Mouse (Mus musculus) spleen, postnatal 4 days (tissue): ENCODE measurements around the gene Bcl2l13.
A peak's percentile ranks its signal among the peaks of the same experiment; 100 is the strongest.
"Not testable (repeated sequence)": the region's sequence is repeated elsewhere in the genome, so short reads cannot be mapped to it uniquely, and the experiment has no call there.

Experiments used
- DNase-seq, 2 experiments: peaks; one replicate each; pipeline ENCODE4 v3.0.0; 2022; ENCODE audit warnings: low spot score in 2 of 2

The Bcl2l13 gene

DNA sequence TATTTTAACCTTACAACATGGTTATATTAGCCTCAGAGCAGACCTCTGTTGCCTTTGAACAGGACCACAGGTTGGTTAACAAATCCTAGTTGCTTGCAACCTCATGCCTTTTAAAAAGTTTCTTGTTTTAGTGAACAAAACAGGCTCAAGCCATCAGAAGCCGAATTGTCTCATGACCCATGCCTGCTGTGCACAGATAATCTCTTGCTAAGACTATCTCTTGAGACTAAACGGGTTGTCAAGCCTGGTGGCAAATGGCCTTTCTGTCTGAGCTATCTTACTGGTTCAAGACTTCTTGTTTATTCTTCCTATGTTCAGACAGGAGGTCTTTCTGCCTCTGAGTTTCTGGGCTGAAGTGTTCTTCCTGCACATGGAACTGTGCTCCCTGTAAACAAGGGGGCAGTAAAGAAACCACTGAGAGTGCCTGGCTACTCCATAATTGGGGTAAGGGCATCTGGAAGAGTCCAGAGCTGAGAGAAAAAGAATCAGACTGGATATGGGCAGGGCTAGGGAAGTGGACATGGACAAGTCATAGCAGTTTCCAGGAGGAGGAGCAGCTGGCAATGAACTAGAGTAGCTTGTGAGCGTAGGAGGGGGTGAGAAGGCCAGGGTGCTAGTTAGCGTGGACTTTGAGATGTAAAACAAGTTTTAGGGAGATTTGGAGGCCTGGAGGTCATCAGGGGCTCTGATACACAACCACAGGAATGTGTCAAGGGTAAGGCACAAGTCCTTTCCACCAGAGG lies 5.0 kb upstream of the Bcl2l13 start:
- DNase-seq: peak in 1 of 2 experiments; percentile 30

- DNase-seq: peak in 1 of 2 experiments; percentile 31
Observed at GRCm38 (mm10) chr6:120832097-120832496, 3.9 kb upstream of the Bcl2l13 start.

DNA sequence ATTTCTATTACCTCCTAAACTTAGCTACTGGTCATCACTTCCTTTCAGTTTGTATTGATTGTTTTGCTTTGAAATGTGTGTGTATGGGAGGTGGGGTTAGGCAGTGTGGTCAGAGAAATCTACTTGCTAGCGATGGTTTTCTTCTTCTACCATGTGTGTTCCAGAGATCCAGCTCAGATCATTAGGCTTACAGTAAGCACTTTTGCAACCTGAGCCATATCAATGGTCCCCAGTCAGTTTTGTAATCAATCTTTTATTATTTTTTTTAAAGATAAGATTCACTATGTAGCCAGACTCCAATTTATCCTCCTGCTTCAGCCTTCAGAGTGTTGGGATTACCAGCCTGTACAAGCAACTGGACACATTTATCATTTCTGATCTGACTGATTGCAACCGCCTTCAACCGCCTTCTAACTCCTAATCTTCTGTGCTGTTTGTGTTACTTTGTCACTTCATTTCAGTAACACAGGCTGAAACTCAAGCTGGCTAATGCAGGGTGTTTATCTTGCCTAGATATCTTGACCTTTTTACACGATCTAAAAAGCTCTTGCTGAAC lies 1.2 kb upstream of the Bcl2l13 start:
- no peak for DNase-seq

DNA sequence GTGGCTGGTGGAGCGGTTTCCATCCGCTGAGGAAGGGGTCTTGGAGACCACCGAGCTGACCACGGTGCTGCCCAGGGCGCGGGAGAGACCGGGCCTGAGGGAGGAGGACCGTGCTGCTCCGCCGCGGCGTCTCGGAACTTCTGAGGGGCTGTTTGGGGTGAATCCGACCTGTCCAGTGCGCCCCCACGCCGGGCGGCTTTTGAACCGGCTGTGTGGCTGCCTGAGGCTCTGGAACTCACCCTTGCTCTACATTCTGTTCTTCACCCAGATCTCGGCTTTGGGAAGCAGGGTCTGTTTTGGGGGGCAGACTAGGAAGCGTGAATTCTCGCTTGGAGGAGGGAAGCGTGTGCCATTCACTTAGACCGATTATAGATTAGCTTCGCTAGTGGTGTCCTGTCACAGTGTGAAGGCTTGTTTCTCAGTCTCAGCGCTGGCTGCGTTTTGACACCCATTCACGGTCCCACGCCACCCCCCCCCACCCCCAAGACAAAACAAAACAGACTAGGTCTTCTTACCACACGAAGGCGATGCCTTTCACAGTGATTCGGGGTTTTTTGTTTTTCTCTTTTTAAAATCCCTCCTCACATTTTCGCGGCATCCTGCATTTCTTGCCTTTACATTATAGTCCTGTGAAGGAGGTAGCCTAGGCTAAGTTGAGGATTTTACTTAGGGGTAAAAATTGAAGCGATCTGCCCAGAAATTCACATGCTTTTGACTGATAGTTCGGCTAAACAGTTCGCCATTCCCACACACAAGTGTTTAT lies 558 bp downstream of the Bcl2l13 start:
- DNase-seq: no peak

DNA sequence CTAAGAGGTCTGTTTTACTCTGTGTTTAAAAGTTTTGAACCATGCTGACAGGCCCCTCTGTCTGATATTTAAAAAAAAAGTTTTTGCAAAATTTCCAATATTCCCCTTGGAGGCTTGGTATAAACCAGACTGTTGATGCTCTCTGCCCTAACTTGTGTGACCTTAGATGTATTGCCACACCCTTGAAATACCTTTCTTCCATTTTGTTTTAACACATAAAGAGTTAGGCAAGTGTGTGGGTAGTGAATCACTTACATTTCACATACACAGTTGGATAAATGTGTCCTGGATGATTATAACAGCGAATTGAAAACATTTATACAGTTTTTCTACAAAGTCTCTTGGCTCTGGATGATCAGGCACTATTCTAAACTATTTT lies 1.1 kb downstream of the Bcl2l13 start:
- no peak for DNase-seq

- DNase-seq: no peak
Observed at GRCm38 (mm10) chr6:120840258-120840657, 4.2 kb downstream of the Bcl2l13 start.

- DNase-seq: no peak
Observed at GRCm38 (mm10) chr6:120841754-120842153, 5.7 kb downstream of the Bcl2l13 start.

DNA sequence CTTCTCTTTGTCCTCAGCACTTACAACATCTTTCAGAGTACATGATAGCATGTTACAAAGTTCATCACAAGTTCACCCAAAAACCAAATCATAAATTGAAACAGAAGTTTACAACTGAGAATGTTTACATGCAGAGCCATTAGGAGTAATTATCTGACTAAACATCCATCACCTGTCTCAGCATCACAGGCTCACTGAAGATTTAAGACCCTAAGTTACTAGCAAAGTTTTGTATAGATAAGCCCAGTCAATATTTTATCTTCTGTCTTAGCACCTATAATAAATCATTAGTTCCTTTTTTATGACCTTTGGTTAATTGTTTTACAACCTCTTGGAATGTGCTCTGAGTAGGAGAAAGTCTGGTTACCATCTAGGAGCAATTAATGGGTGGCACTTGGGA lies 14.7 kb downstream of the Bcl2l13 start:
- DNase-seq: not testable (repeated sequence)

- DNase-seq: no peak
Observed at GRCm38 (mm10) chr6:120854413-120854812, 18.4 kb downstream of the Bcl2l13 start.

- no peak for DNase-seq
Observed at GRCm38 (mm10) chr6:120858217-120858711, 22.3 kb downstream of the Bcl2l13 start.

GRCm38 (mm10) chr6:120860079-120860478 lies 24.1 kb downstream of the Bcl2l13 start:
- no peak for DNase-seq

DNA sequence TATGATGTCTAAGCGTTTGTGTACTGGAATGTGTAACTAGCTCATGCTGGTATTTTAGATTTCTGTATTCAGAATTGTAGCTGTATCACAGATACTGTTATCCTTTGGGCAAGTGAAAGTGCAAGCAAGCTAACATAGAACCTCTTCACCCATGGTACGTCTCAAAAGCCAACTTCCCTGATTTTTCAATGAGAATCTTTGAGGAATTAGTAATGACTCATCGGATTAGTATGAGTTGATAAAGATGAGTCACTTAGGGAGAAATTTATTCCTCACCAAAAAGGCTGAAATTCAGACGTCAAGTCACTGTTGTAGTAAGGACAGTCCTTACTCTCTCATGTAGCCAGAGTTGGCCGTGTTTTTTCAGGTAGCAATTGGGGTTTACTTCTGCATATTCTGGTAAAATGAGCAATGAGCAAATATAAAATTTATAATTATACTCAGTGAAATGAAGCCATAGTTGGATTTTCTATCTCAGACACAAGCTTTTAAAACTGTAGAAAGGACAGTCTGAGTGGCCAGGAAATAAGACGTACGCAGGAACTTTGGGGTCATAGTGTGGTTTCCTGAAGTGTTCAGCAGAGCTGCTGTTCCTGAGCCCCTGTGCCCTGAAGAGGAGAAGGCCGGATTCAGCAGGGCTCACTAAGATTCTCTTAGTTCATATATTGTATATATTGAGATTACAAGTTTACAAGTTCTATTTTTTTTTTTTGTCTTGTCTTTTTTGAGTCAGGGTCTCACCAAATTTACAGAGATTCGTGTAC lies 30.2 kb downstream of the Bcl2l13 start:
- no peak for DNase-seq

GRCm38 (mm10) chr6:120868824-120869223 lies 32.8 kb downstream of the Bcl2l13 start:
- DNase-seq: no peak

GRCm38 (mm10) chr6:120871286-120871685 lies 35.3 kb downstream of the Bcl2l13 start:
- DNase-seq: no peak

DNA sequence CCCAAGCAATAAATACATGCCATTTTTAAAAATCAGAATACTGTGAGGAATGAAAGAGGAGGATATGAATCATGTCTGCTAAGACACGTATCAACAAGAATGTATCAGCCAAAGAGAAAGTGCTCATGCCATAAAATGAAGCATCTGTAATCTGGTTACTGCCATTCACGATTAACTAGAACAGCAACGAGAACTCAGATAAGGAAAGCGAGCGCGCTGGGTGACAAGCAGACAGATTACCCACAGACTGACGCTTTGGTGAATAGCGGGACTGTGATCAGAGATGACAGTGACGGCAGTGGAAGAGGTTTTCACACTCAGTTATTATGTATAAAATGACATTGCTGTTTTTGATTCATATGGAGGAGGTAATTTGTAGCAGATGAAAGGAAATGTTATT lies 37.9 kb downstream of the Bcl2l13 start:
- no peak for DNase-seq

DNA sequence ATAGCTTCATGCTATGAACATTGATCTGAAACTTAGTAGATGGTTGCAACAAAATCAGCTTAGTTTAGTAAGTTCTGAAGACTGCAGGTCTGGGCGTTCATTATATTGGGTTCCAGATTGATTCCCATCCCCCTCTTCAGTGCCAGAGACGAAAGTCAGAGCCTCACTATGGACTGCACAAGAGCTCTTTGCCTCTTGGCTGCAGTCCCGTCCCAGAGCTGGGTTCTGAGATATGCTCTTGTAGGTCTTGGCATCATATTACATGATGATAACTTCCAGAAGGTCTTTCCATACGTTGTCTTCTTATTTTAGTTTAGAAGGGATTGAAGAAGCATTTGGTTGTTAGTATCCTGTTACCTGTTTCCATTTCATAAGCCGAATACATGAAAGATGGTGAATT lies 43.0 kb downstream of the Bcl2l13 start:
- no peak for DNase-seq

DNA sequence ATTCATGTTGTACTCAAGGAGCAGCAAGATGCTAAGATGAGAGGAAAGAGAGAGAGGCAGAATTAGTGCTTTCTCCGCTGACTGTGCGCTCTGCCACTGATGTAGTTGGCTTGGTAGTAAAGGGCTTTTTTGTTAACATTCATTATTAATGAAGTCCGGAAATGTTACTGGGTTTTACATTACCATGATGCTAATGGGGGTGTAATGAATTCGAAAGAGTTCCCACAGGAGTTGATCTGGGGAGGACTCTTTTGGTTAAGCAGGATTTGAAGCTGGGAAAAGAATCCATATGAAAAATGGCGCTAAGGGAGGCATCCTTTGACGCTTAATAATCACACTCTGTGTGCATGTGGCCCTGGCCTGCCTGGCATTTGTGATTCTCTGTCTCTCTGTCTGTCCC lies 48.4 kb downstream of the Bcl2l13 start:
- DNase-seq: no peak

- no peak for DNase-seq
Observed at GRCm38 (mm10) chr6:120886696-120887095, 50.7 kb downstream of the Bcl2l13 start.

- DNase-seq: peak in 1 of 2 experiments; percentile 60
Observed at GRCm38 (mm10) chr6:120894089-120894488, 58.1 kb downstream of the Bcl2l13 start.

DNA sequence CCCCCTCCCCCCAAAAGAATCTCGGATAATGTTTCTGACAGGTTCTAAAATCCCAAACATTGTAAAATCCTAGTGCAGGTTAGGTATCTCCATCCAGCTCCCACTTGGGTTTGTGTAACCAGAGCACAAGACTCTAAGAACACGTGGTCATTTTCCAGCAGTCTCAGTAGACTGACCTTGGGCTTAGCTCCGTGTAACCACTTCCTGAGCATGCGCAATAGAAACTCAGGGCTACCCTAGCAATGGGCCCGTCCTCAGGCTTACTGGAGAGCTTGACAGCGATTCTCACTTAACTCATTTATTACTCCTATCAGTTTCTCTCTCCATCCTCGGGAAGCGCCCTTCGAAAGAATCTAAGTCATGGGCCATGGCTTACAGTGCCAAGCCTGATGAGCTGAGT lies 58.5 kb downstream of the Bcl2l13 start:
- DNase-seq: no peak

DNA sequence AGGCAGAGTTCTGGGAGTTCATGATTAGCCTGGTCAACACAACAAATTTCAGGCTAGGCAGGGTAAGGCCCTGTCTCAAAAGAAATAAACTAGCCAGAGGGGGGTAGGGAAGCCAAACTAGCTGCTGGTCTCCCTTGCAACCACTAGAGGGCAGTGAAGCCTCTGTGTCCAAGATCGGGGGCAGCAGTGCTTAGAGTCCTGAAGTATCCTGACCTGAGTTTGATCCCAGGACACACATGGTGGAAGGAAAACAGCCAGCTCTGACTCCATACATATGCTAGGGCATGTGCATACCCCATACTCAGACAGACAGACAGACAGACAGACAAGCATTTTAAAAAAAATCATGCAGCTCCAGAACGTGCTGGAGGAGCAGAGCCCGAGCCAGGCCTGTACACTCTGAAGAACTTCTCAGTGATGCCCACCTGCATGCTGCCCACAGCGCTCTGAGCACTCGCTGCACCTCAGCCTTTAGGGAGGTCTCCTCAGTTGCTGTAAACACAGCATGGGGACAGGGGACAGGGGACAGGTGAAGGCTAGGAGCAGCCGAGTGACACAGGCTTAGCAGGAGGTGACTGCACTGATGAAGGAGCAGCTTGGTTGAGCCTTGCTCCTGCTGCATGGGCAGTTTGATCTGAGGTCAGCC lies 62.3 kb downstream of the Bcl2l13 start:
- peak; percentile 36 to 73 for DNase-seq
